Mouse (Mus musculus) neural tube, embryonic 12.5 days (tissue): ENCODE measurements around the gene Fam167b. TPM values are rescaled to one million over a fixed set of nuclear protein-coding genes. Genes with fewer than 3 reads are reported as not detected.

Source experiments
- microRNA-seq: library from miRNA; unstranded; fragments of <30 nt; microRNA quantifications from one replicate; pipeline ENCODE4, GENCODE M21; 2017
- polyA plus RNA-seq: library from polyadenylated mRNA; unstranded; fragments of >200 nt; fragmentation: Nextera tagmentation; extraction: Ambion mirVana; gene quantifications from 2 replicates; pipeline ENCODE4 v1.2.1, GENCODE M21; 2016

The Fam167b gene
- polyA plus RNA-seq, 1 experiment from 2014 or later, result 1.5 TPM

Small RNAs within 50 kb of the gene (microRNA-seq; reads per million reads assigned to microRNA genes)
- not detected for gene Mir8119

Other genes starting within 250 kb of the Fam167b start
- 451 and 469 TPM in 2 replicates for gene Rbbp4, start 243.2 kb downstream of the Fam167b start, polyA plus RNA-seq
- 34.2 and 38.0 TPM in 2 replicates for gene Zbtb8os, start 242.9 kb downstream of the Fam167b start, polyA plus RNA-seq
- 12.5 and 15.4 TPM in 2 replicates for gene Zbtb8a, start 200.4 kb downstream of the Fam167b start, polyA plus RNA-seq
- gene Zbtb8b, start 137.7 kb downstream of the Fam167b start, polyA plus RNA-seq, result 4.9 and 5.0 TPM in 2 replicates
- gene Bsdc1, start 117.0 kb downstream of the Fam167b start, polyA plus RNA-seq, result 31.9 and 33.1 TPM in 2 replicates
- not detected in 2 replicates for gene Tssk3, start 87.5 kb downstream of the Fam167b start, polyA plus RNA-seq
- gene Fam229a, start 87.4 kb downstream of the Fam167b start, polyA plus RNA-seq, result not detected in 2 replicates
- gene Marcksl1, start 65.0 kb downstream of the Fam167b start, polyA plus RNA-seq, result 2,122 and 2,278 TPM in 2 replicates
- 179 and 192 TPM in 2 replicates for gene Hdac1, start 35.8 kb downstream of the Fam167b start, polyA plus RNA-seq
- gene Lck, start 4.9 kb downstream of the Fam167b start, polyA plus RNA-seq, result 7.8 and 8.0 TPM in 2 replicates
- gene Eif3i, start 22.1 kb upstream of the Fam167b start, polyA plus RNA-seq, result 200 and 208 TPM in 2 replicates
- gene Tmem234, start 22.1 kb upstream of the Fam167b start, polyA plus RNA-seq, result 175 and 183 TPM in 2 replicates
- gene Dcdc2b, start 35.7 kb upstream of the Fam167b start, polyA plus RNA-seq, result 3.1 and 3.3 TPM in 2 replicates
- 32.5 and 32.6 TPM in 2 replicates for gene Iqcc, start 40.5 kb upstream of the Fam167b start, polyA plus RNA-seq
- 103 and 107 TPM in 2 replicates for gene Ccdc28b, start 45.4 kb upstream of the Fam167b start, polyA plus RNA-seq
- 77.6 and 83.5 TPM in 2 replicates for gene Txlna, start 62.5 kb upstream of the Fam167b start, polyA plus RNA-seq
- 16.3 and 16.6 TPM in 2 replicates for gene Kpna6, start 94.2 kb upstream of the Fam167b start, polyA plus RNA-seq
- 16.0 and 16.8 TPM in 2 replicates for gene Tmem39b, start 118.3 kb upstream of the Fam167b start, polyA plus RNA-seq
- 211 and 212 TPM in 2 replicates for gene Khdrbs1, start 163.8 kb upstream of the Fam167b start, polyA plus RNA-seq
- 336 and 342 TPM in 2 replicates for gene Ptp4a2, start 232.7 kb upstream of the Fam167b start, polyA plus RNA-seq